Mouse (Mus musculus): ENCODE results near the gene Mrpl28.
"Not testable (repeated sequence)": the region's sequence is repeated elsewhere in the genome, so short reads cannot be mapped to it uniquely, and the experiment has no call there.

Gene Mrpl28

GRCm38 (mm10) chr17:26123267-26123684, at the start of gene Mrpl28:
Gene Mrpl28, plus strand, starts transcription at chr17:26123500.
- peak; percentile 98 to 99 for DNase-seq

GRCm38 (mm10) chr17:26075246-26075645, 48.1 kb upstream of the Mrpl28 start:
- no peak for DNase-seq

- no peak for DNase-seq
These were observed 44.4 kb upstream of the Mrpl28 start for GRCm38 (mm10) chr17:26078851-26079250.

GRCm38 (mm10) chr17:26080867-26081266, 42.4 kb upstream of the Mrpl28 start:
- DNase-seq = peak in 1 of 2 experiments; percentile 34

GRCm38 (mm10) chr17:26087059-26087564, 36.2 kb upstream of the Mrpl28 start:
- no peak for DNase-seq

- peak; percentile 90 to 94 for DNase-seq
These were observed 33.2 kb upstream of the Mrpl28 start, which contains the start of gene Decr2 for GRCm38 (mm10) chr17:26089905-26090632. Gene Decr2, minus strand, starts transcription at chr17:26090337.

- no peak for DNase-seq
These were observed 28.7 kb upstream of the Mrpl28 start for GRCm38 (mm10) chr17:26094531-26095110.

- DNase-seq = peak; percentile 75
These were observed 28.1 kb upstream of the Mrpl28 start, which contains the start of gene Nme4 for GRCm38 (mm10) chr17:26095121-26095740. Gene Nme4, minus strand, starts transcription at chr17:26095602.

GRCm38 (mm10) chr17:26098461-26098860, 24.8 kb upstream of the Mrpl28 start:
- DNase-seq = no peak

GRCm38 (mm10) chr17:26099316-26099715, 24.0 kb upstream of the Mrpl28 start:
- not testable (repeated sequence) for DNase-seq

GRCm38 (mm10) chr17:26100166-26100565, 23.1 kb upstream of the Mrpl28 start:
- no peak for DNase-seq

GRCm38 (mm10) chr17:26101478-26101877, 21.8 kb upstream of the Mrpl28 start:
- DNase-seq = peak; percentile 54 to 74

- no peak for DNase-seq
These were observed 17.7 kb upstream of the Mrpl28 start for GRCm38 (mm10) chr17:26105619-26106018.

GRCm38 (mm10) chr17:26110156-26110555, 13.1 kb upstream of the Mrpl28 start:
- no peak for DNase-seq

- DNase-seq = no peak
These were observed 12.3 kb upstream of the Mrpl28 start for GRCm38 (mm10) chr17:26111024-26111423.

- DNase-seq = no peak
These were observed 11.6 kb upstream of the Mrpl28 start for GRCm38 (mm10) chr17:26111722-26112121.

GRCm38 (mm10) chr17:26112751-26113150, 10.5 kb upstream of the Mrpl28 start:
- no peak for DNase-seq

- DNase-seq = peak; percentile 79 to 88
These were observed 9.9 kb upstream of the Mrpl28 start, which contains the start of gene Tmem8 for GRCm38 (mm10) chr17:26113181-26113948. Gene Tmem8, plus strand, starts transcription at chr17:26113299.

- peak in 1 of 2 experiments; percentile 49 for DNase-seq
These were observed 9.2 kb upstream of the Mrpl28 start for GRCm38 (mm10) chr17:26114061-26114460.

GRCm38 (mm10) chr17:26114461-26114860, 8.8 kb upstream of the Mrpl28 start:
- not testable (repeated sequence) for DNase-seq

GRCm38 (mm10) chr17:26115205-26115898, 7.9 kb upstream of the Mrpl28 start:
- peak; percentile 51 to 75 for DNase-seq

- peak in 1 of 2 experiments; percentile 38 for DNase-seq
These were observed 7.3 kb upstream of the Mrpl28 start for GRCm38 (mm10) chr17:26115956-26116487.
